Mouse (Mus musculus) midbrain, embryonic 12.5 days (tissue): ENCODE measurements at regions not wholly inside any gene's neighbourhood (a gene's known extent, or its start where the extent isn't known, plus 50 kb on each side); places are given as distances from the start of the nearest gene placed in this dataset.

Experiments used
- ATAC-seq: fragments of 200-750 bp; cut with Nextera tagmentation; 2 replicates; pipeline ENCODE4 v1.8.0; 2017; ENCODE audit warnings: low read depth, moderate TSS enrichment, moderate library complexity; ENCODE audit not compliant: low FRiP score
- H3K27ac ChIP-seq: fragments of 300-500 bp; sonication (generic); replicated peaks from 2 replicates; pipeline ENCODE4 v1.5.1; 2016; ENCODE audit warnings: mild to moderate bottlenecking
- H3K27me3 ChIP-seq: fragments of 300-500 bp; sonication (generic); 2 replicates; pipeline ENCODE4 v1.6.1; 2016; ENCODE audit warnings: mild to moderate bottlenecking
- H3K36me3 ChIP-seq: fragments of 300-500 bp; sonication (generic); 2 replicates; pipeline ENCODE4 v1.6.1; 2016
- H3K4me1 ChIP-seq: fragments of 300-500 bp; sonication (generic); 2 replicates; pipeline ENCODE4 v1.6.1; 2016
- H3K4me2 ChIP-seq: fragments of 300-500 bp; sonication (generic); replicated peaks from 2 replicates; pipeline ENCODE4 v1.6.1; 2016; ENCODE audit warnings: mild to moderate bottlenecking, moderate library complexity
- H3K4me3 ChIP-seq: fragments of 300-500 bp; sonication (generic); 2 replicates; pipeline ENCODE4 v1.5.1; 2016; ENCODE audit warnings: mild to moderate bottlenecking
- H3K9ac ChIP-seq: fragments of 300-500 bp; sonication (generic); replicated peaks from 2 replicates; pipeline ENCODE4 v1.6.1; 2016; ENCODE audit warnings: mild to moderate bottlenecking, moderate library complexity
- H3K9me3 ChIP-seq: fragments of 300-500 bp; sonication (generic); 2 replicates; pipeline ENCODE4 v1.6.1; 2016; ENCODE audit warnings: mild to moderate bottlenecking
- WGBS: fragments of 180-500 bp; shearing (Covaris S2); methylation state at CpG from one replicate; pipeline ENCODE4 v1.1.7; 2016; 5-methylcytosine and 5-hydroxymethylcytosine counted together

GRCm38 (mm10) chr3:123972367-123972766, 281.7 kb upstream of the Ndst3 start:
- Histone ChIP-seq H3K9me3 (no peaks in the 10 kb centered on the region), H3K9ac (no peak overlapping the region), H3K27me3 (no peaks in the 10 kb centered on the region), H3K4me3 (no peak overlapping the region), H3K4me2 (no peak overlapping the region), H3K27ac (no peak overlapping the region), H3K4me1 (no peaks in the 10 kb centered on the region), H3K36me3 (no peaks in the 10 kb centered on the region)
- no peak for ATAC-seq
- 87% methylated on average over 3 of the region's 3 CpGs for WGBS

- Histone ChIP-seq H3K4me2 (no peak overlapping the region), H3K4me1 (no peaks in the 10 kb centered on the region), H3K36me3 (no peaks in the 10 kb centered on the region), H3K27me3 (no peaks in the 10 kb centered on the region), H3K4me3 (no peak overlapping the region), H3K9ac (no peak overlapping the region), H3K27ac (no peak overlapping the region), H3K9me3 (no peaks in the 10 kb centered on the region)
- 75% methylated on average over 16 of the region's 16 CpGs for WGBS
- ATAC-seq, result no peak
These were observed 283.3 kb upstream of the Ndst3 start for GRCm38 (mm10) chr3:123973806-123974576.

GRCm38 (mm10) chr3:123976475-123976874, 285.8 kb upstream of the Ndst3 start:
- no peak overlapping the region for H3K4me2 ChIP-seq
- no peak overlapping the region for H3K27ac ChIP-seq
- no peak overlapping the region for H3K4me3 ChIP-seq
- H3K4me1 ChIP-seq, result no peaks in the 10 kb centered on the region
- 86% methylated on average over 3 of the region's 3 CpGs for WGBS
- no peak for ATAC-seq
- H3K36me3 ChIP-seq, result no peaks in the 10 kb centered on the region
- H3K9ac ChIP-seq, result no peak overlapping the region
- H3K27me3 ChIP-seq, result no peaks in the 10 kb centered on the region
- H3K9me3 ChIP-seq, result no peaks in the 10 kb centered on the region

GRCm38 (mm10) chr3:123977168-123977567, 286.5 kb upstream of the Ndst3 start:
- Histone ChIP-seq H3K4me2 (no peak overlapping the region), H3K9me3 (no peaks in the 10 kb centered on the region), H3K4me1 (no peaks in the 10 kb centered on the region), H3K9ac (no peak overlapping the region), H3K36me3 (no peaks in the 10 kb centered on the region), H3K4me3 (no peak overlapping the region), H3K27me3 (no peaks in the 10 kb centered on the region), H3K27ac (no peak overlapping the region)
- WGBS, result 88% methylated on average over 4 of the region's 4 CpGs
- no peak for ATAC-seq

GRCm38 (mm10) chr3:123983045-123983444, 292.4 kb upstream of the Ndst3 start:
- Histone ChIP-seq H3K27ac (no peak overlapping the region), H3K9ac (no peak overlapping the region), H3K9me3 (no peaks in the 10 kb centered on the region), H3K36me3 (no peaks in the 10 kb centered on the region), H3K4me2 (no peak overlapping the region), H3K4me1 (no peaks in the 10 kb centered on the region), H3K27me3 (no peaks in the 10 kb centered on the region), H3K4me3 (no peak overlapping the region)
- no peak for ATAC-seq

- Histone ChIP-seq H3K27me3 (no peaks in the 10 kb centered on the region), H3K4me1 (no peaks in the 10 kb centered on the region), H3K4me3 (no peak overlapping the region), H3K36me3 (no peaks in the 10 kb centered on the region), H3K4me2 (no peak overlapping the region), H3K9me3 (no peaks in the 10 kb centered on the region), H3K27ac (no peak overlapping the region), H3K9ac (no peak overlapping the region)
- ATAC-seq, result no peak
- WGBS, result 91% methylated on average over 1 of the region's 1 CpGs
These were observed 292.9 kb upstream of the Ndst3 start for GRCm38 (mm10) chr3:123983530-123983929.

- Histone ChIP-seq H3K27ac (no peak overlapping the region), H3K4me1 (no peaks in the 10 kb centered on the region), H3K9ac (no peak overlapping the region), H3K4me3 (no peak overlapping the region), H3K27me3 (no peaks in the 10 kb centered on the region), H3K36me3 (no peaks in the 10 kb centered on the region), H3K9me3 (no peaks in the 10 kb centered on the region), H3K4me2 (no peak overlapping the region)
- WGBS, result 79% methylated on average over 1 of the region's 1 CpGs
- ATAC-seq, result no peak
These were observed 293.4 kb upstream of the Ndst3 start for GRCm38 (mm10) chr3:123984028-123984427.

GRCm38 (mm10) chr3:123999957-124000616, 309.4 kb upstream of the Ndst3 start:
- Histone ChIP-seq H3K27me3 (no peaks in the 10 kb centered on the region), H3K9me3 (no peaks in the 10 kb centered on the region), H3K4me2 (no peak overlapping the region), H3K4me3 (no peak overlapping the region), H3K36me3 (no peaks in the 10 kb centered on the region), H3K4me1 (no peaks in the 10 kb centered on the region), H3K27ac (no peak overlapping the region), H3K9ac (no peak overlapping the region)
- 91% methylated on average over 3 of the region's 3 CpGs for WGBS
- no peak for ATAC-seq

- no peaks in the 10 kb centered on the region for H3K4me1 ChIP-seq
- no peak for ATAC-seq
- no peaks in the 10 kb centered on the region for H3K9me3 ChIP-seq
- no peak overlapping the region for H3K4me3 ChIP-seq
- no peak overlapping the region for H3K27ac ChIP-seq
- H3K27me3 ChIP-seq, result no peaks in the 10 kb centered on the region
- no peak overlapping the region for H3K4me2 ChIP-seq
- WGBS, result 74% methylated on average over 1 of the region's 1 CpGs
- no peak overlapping the region for H3K9ac ChIP-seq
- H3K36me3 ChIP-seq, result no peaks in the 10 kb centered on the region
These were observed 310.2 kb upstream of the Ndst3 start for GRCm38 (mm10) chr3:124000883-124001282.

- no peaks in the 10 kb centered on the region for H3K4me1 ChIP-seq
- 54% methylated on average over 1 of the region's 1 CpGs for whole genome bisulfite sequencing
- no peak for ATAC-seq
These were observed 309.0 kb upstream of the Tram1l1 start for GRCm38 (mm10) chr3:124011685-124012084.

GRCm38 (mm10) chr3:124018618-124019017, 302.0 kb upstream of the Tram1l1 start:
- Histone ChIP-seq H3K4me2 (no peak overlapping the region), H3K9ac (no peak overlapping the region), H3K4me3 (no peak overlapping the region), H3K27me3 (no peaks in the 10 kb centered on the region), H3K36me3 (no peaks in the 10 kb centered on the region), H3K9me3 (no peaks in the 10 kb centered on the region), H3K4me1 (no peaks in the 10 kb centered on the region), H3K27ac (no peak overlapping the region)
- WGBS, result 95% methylated on average over 1 of the region's 1 CpGs
- ATAC-seq, result no peak

More at GRCm38 (mm10) chr3:124011685-124012084, 309.0 kb upstream of the Tram1l1 start:
- Histone ChIP-seq H3K4me3 (no peak overlapping the region), H3K27ac (no peak overlapping the region), H3K9me3 (no peaks in the 10 kb centered on the region), H3K9ac (no peak overlapping the region), H3K4me2 (no peak overlapping the region), H3K36me3 (no peaks in the 10 kb centered on the region), H3K27me3 (no peaks in the 10 kb centered on the region)

- Histone ChIP-seq H3K9me3 (no peaks in the 10 kb centered on the region), H3K4me1 (no peaks in the 10 kb centered on the region), H3K27ac (no peak overlapping the region), H3K4me3 (no peak overlapping the region), H3K27me3 (no peaks in the 10 kb centered on the region), H3K4me2 (no peak overlapping the region), H3K36me3 (no peaks in the 10 kb centered on the region), H3K9ac (no peak overlapping the region)
- WGBS, result 38% methylated on average over 4 of the region's 4 CpGs
- ATAC-seq, result no peak
These were observed 294.5 kb upstream of the Tram1l1 start for GRCm38 (mm10) chr3:124026188-124026587.
